ENCODE assay signal across 19 mouse cellular contexts in the genomic region with DNA sequence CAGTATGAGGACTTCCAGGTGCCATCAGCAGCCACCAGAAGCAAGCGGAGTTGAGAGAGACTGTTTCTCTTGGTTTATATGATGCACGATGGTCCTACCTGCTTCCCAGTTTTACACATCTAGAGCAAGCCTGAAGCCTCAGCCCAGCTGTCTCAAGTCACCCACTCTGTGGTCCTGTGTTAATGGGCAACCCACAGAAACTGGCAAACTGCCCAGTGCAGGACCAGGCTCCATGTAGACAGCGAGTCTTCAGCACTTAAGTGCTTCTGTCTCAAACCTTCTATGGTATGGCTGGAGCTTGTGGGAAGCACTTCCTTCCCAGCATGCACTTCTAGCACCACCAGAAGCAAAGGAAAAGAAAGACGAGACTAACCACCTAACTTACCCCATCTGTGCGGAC. TPM values are rescaled to one million over a fixed set of nuclear protein-coding genes. Genes with fewer than 3 reads are reported as not detected.
A peak's percentile ranks its signal among the peaks of the same experiment; 100 is the strongest.
DNase-seq lines count a peak whose midpoint lies in the region; ATAC-seq lines count a peak whose summit lies in the region.
"Had no signal": no experiment of that assay in that cellular context is flagged by ENCODE, and none has a peak within 500 bp of the region (broad histone marks: within the 10 kb centered on the region; RNA-seq: fewer than 3 reads in every experiment).

No protein-coding gene starts in this region.

- H3K27ac ChIP-seq in heart, embryonic 10.5 days: peak overlapping the region; percentile 62; the same call in 1 of the 2 replicates
- peak overlapping the region; percentile 41 for H3K27ac ChIP-seq in heart, embryonic 16.5 days (ENCODE audit: low read length)
- H3K27ac ChIP-seq: embryonic facial prominence, embryonic 13.5 days; forebrain, embryonic 12.5 days; hindbrain, embryonic 13.5 days; hindbrain, postnatal 0 days had no signal

- DNase-seq in heart, embryonic 10.5 days (ENCODE audit: low spot score): no peak
- DNase-seq in heart, postnatal 25 days (ENCODE audit: low spot score): no peak
- no peak for DNase-seq in heart, adult 18-20 months
- peak; percentile 50 for DNase-seq in 416B (ENCODE audit: low read depth)
- DNase-seq in brain, adult 2 months (ENCODE audit: low read depth, low spot score): peak; percentile 47
- no peak for DNase-seq in neural tube, embryonic 10.5 days (ENCODE audit: extremely low spot score, low spot score)
- DNase-seq: adrenal gland, postnatal 10 days; B cell, adult 2 months; gastrocnemius, postnatal 25 days; heart, adult 11 months; kidney, adult 2 months had no signal

- H3K4me1 ChIP-seq in heart, embryonic 10.5 days: peaks cover 73% of the 10 kb centered on the region
- H3K4me1 ChIP-seq in heart, embryonic 16.5 days (ENCODE audit: control insufficient read depth, insufficient read depth, low read length): peaks cover 73% of the 10 kb centered on the region

- H3K9me3 ChIP-seq in heart, embryonic 10.5 days: no peaks in the 10 kb centered on the region
- H3K9me3 ChIP-seq in heart, embryonic 16.5 days (replicated peaks; ENCODE audit: control insufficient read depth, low read length): no peaks in the 10 kb centered on the region
- H3K9me3 ChIP-seq: embryonic facial prominence, embryonic 13.5 days; forebrain, embryonic 12.5 days; G1E; hindbrain, embryonic 13.5 days had no signal

- WGBS in heart, embryonic 10.5 days: 88% methylated on average over 5 of the region's 5 CpGs
- 71% methylated on average over 5 of the region's 5 CpGs for WGBS in heart, embryonic 16.5 days

- no peaks in the 10 kb centered on the region for H3K36me3 ChIP-seq in heart, embryonic 10.5 days
- H3K36me3 ChIP-seq in heart, embryonic 16.5 days (ENCODE audit: control insufficient read depth, insufficient read depth): no peaks in the 10 kb centered on the region
- H3K36me3 ChIP-seq: embryonic facial prominence, embryonic 13.5 days; forebrain, embryonic 12.5 days; hindbrain, embryonic 13.5 days had no signal

- no peak overlapping the region for H3K4me3 ChIP-seq in heart, embryonic 10.5 days
- H3K4me3 ChIP-seq in heart, embryonic 16.5 days (ENCODE audit: low read length): no peak overlapping the region
- H3K4me3 ChIP-seq: embryonic facial prominence, embryonic 13.5 days; forebrain, embryonic 12.5 days; hindbrain, embryonic 13.5 days had no signal

- no peak overlapping the region for H3K9ac ChIP-seq in heart, embryonic 16.5 days (ENCODE audit: low read length)
- H3K9ac ChIP-seq: embryonic facial prominence, embryonic 13.5 days; forebrain, embryonic 12.5 days; hindbrain, embryonic 13.5 days had no signal

- no peak overlapping the region for H3K4me2 ChIP-seq in heart, embryonic 16.5 days (ENCODE audit: low read depth, low read length)
- H3K4me2 ChIP-seq: embryonic facial prominence, embryonic 13.5 days; forebrain, embryonic 12.5 days; hindbrain, embryonic 13.5 days had no signal

- intact Hi-C loops in heart, postnatal 25 days (cut with DNase I): no loop called here

- no peak for ATAC-seq in heart, embryonic 16.5 days (replicated peaks; ENCODE audit: extremely low read depth, insufficient read depth, low FRiP score)
- ATAC-seq: CD4-positive, CD25-positive, alpha-beta regulatory T cell, adult 4 months; forebrain, embryonic 16.5 days; hindbrain, postnatal 0 days had no signal

- H3K27me3 ChIP-seq in heart, embryonic 10.5 days (ENCODE audit: insufficient read depth, poor library complexity, severe bottlenecking): no peaks in the 10 kb centered on the region
- no peaks in the 10 kb centered on the region for H3K27me3 ChIP-seq in heart, embryonic 16.5 days (ENCODE audit: control insufficient read depth, insufficient read depth, low read length)
- H3K27me3 ChIP-seq: embryonic facial prominence, embryonic 13.5 days; forebrain, embryonic 12.5 days; hindbrain, embryonic 13.5 days had no signal

RNA-seq across cellular contexts. Expression of a gene that starts 30.3 kb away (rescaled TPM):
- 7.5 and 11.6 TPM in 2 replicates for polyA plus RNA-seq in heart, embryonic 10.5 days (2016; fragmentation: Nextera tagmentation; extraction: Ambion mirVana)
- 1 to 10 TPM; 5.6 to 6.3 TPM for total RNA-seq in heart, postnatal 25 days (2021)
- 10.7 and 11.2 TPM in 2 replicates for polyA plus RNA-seq in heart, embryonic 16.5 days (2015; fragmentation: Nextera tagmentation; extraction: Ambion mirVana)
- 1 to 10 TPM; 4.6 to 6.3 TPM for total RNA-seq in heart, adult 18-20 months (2021)

Comparison
In these comparisons a context has a peak if more than half of its experiments do, and no peak if none do; other contexts are left out.
1. DNase-seq: peak in 416B (single experiment) and brain, adult 2 months (single experiment); none in heart, embryonic 10.5 days (single experiment), heart, postnatal 25 days (single experiment), heart, adult 18-20 months (0 of 2) and neural tube, embryonic 10.5 days (single experiment).